Mouse (Mus musculus) urinary bladder, postnatal 4 days (tissue): ENCODE data around the gene Slc31a1.

Source experiments
- DNase-seq, 2 experiments: peaks; one replicate each; pipeline ENCODE4 v3.0.0; 2021 to 2022; ENCODE audit warnings: low spot score in 2 of 2

Slc31a1 gene

GRCm38 (mm10) chr4:62362437-62362836 lies 1.9 kb downstream of the Slc31a1 start:
- no peak for DNase-seq

DNA sequence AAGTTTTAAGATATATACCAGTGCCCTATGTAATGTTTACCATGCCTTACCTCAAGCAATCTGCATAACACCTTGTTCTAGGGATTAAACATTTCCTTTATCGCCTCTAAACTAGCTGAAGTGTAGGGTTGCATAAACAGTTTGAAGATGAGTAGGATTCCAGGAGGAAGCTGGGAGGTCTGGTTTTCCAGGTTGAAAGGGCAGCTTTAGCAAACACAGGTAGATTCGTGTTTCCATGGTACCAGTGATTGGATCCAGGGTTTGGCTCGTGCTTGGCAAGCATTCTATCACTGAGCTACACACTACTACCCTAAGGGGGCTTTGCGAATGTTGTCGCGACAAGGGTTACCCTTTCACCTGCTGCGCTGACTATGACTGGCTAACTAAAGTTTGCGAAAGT lies 3.8 kb downstream of the Slc31a1 start:
- DNase-seq = no peak

GRCm38 (mm10) chr4:62366291-62366690 lies 5.8 kb downstream of the Slc31a1 start:
- no peak for DNase-seq

GRCm38 (mm10) chr4:62367586-62367985 lies 7.1 kb downstream of the Slc31a1 start:
- no peak for DNase-seq

DNA sequence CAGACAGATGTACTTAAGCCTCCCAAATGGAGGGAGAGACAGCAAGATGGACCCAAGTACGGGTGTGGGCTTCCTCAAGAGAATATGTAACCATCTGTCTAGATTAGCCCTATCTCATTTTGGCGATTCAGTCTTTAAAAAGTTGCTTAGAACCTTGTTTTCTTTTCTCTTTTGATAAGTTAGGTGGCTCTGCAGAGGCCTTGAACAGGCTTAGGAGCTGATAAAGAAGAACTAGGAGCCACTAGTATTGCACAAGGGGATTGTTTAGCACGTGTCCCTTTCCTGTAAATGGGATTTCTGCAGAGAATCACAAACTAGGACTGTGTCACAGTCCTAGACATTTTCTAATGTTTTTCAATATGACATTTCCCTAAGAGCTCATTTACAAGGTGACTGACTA lies 8.6 kb downstream of the Slc31a1 start:
- no peak for DNase-seq

DNA sequence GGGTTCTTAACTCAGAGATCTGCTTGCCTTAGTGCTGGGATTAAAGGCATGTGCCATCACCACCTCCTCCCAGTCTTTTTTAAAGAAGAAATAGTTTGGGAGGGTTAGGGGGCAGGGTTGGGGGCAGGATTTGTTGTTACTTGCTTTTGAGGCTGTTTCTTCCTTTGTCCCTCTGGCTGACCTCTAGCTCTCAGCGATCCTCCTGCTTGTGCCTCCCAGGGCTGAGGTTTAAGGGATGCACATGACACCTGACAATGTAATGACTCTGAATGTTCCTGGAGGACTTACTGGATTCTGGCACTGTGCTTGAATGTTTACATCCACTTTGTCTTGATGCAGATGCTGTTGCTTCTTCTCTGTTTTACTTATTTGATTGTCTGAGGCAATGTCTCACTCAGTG lies 11.9 kb downstream of the Slc31a1 start:
- no peak for DNase-seq

DNA sequence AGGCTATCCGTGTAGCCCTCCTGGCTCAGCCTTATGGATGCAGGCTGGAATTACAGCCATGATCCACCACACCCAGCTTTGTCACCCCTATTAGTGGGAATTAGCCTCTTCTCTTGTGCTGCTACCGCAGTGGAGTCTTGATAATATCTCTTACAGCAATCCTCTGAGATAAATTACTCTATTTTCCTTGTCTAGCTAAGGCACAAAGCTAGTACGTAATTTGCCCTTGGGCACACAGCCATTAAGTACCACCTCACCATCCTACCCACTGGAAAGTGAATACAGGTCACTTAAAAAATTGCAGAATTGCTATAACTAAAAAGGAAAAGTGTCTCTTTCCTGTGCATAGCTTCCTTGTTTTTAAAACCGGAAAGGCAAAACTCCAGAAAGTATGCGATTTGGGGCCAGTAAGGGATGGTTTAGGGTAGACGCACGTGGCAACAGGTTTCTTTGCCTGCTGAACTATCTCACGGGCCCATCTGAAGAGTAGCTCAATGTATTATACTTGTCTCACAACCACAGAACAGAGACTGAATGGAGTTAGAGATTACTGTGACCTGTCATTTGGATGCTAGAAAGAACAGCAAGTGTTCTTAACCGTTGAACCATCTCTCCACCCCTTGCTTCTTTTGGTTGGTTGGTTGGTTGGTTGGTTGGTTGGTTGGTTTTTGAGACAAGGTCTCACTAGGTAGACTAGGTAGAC lies 12.4 kb downstream of the Slc31a1 start:
- no peak for DNase-seq

- DNase-seq = no peak
Measured at GRCm38 (mm10) chr4:62373668-62374067, 13.1 kb downstream of the Slc31a1 start.

DNA sequence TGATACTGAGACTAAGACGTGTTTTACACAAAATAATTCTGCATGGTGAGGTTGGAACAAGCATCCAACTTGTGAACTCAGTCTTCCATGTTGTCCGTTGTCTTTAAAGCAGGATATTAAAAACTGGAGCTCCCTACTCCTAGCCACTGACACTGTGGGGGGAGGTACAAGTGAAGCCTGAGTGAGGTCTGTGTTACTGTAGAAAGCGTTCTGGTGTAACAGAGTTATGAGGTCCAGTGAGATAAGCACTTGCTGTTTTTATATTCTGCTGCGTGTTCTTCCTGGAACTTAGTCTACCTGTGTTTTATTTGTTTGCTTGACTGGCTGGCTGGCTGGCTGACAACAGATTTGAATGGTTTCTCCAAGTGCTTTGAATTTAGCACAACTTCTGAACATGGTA lies 13.8 kb downstream of the Slc31a1 start:
- no peak for DNase-seq

GRCm38 (mm10) chr4:62376123-62376522 lies 15.6 kb downstream of the Slc31a1 start:
- DNase-seq = no peak

- no peak for DNase-seq
Measured at GRCm38 (mm10) chr4:62379724-62380381, 19.3 kb downstream of the Slc31a1 start.

DNA sequence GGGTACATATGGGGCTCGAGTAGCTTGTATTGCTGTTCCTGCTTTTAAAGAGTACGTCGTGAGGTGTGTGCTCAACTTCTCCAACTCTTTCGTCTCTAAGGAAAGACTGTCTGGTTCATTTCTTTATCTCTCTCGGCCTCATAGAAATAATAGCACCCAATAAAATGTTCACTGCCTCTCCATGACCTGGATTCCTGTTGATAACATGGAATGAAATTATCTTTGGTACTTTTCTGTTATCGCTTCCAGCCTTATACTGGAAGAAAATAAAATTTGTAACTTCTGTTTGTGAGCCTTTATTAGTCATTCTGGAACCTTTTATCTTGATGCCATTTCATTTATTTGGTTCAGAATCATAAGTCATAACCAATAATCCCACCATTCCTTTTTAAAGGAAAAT lies 22.7 kb downstream of the Slc31a1 start:
- no peak for DNase-seq

DNA sequence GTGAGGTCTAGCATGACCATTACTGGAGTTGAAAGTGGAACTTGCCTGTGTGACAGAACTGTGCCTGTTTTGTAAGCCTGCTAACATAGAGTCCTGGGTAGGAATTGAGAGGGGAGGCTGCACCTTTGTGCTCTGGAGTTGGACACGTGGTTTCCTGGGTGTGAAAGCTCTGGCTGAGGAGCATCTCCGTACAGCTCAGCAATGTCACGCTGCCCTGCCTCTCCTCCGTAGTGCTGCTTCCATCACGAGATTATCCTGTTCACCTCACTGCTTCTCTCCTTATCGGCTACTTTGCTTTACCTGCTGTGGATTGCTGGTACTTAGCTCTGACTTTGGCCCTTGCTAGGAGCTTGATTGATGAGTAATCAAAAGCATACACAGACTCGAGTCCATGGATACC lies 23.2 kb downstream of the Slc31a1 start:
- no peak for DNase-seq

DNA sequence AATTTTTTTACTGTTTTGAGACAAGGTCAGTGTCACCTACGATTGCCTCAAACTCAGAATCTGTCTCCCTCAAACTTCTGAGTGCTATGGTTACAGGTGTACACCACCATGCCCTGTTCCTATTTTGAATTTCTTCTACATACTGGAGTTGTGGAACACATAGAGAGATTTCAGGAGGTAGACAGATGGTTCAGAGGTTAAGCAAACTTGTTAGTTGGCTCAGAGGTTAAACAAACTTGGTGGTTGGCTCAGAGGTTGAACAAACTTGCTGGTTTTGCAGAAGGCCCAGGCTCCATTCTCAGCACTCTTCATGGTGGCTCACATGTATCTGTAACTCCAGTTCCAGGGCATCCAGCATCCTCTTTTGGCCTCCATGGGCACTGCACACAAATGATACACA lies 23.6 kb downstream of the Slc31a1 start:
- no peak for DNase-seq

DNA sequence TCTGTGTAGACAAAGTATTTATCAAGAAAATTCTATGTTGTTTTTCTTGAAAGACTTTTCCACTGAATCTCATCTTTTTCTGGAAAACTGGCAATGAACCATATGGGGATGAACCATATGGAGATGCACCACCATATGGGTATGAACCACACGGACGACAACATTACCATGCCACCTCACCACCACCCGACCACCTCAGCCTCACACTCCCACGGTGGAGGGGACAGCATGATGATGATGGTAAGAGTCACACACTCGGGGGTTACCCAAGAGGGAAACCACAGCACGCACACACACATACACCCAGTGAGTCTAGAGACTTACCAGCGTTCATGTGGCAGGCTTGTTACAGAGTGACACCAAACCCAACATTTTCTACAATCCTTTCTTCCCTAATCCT lies 24.9 kb downstream of the Slc31a1 start:
- DNase-seq = no peak

DNA sequence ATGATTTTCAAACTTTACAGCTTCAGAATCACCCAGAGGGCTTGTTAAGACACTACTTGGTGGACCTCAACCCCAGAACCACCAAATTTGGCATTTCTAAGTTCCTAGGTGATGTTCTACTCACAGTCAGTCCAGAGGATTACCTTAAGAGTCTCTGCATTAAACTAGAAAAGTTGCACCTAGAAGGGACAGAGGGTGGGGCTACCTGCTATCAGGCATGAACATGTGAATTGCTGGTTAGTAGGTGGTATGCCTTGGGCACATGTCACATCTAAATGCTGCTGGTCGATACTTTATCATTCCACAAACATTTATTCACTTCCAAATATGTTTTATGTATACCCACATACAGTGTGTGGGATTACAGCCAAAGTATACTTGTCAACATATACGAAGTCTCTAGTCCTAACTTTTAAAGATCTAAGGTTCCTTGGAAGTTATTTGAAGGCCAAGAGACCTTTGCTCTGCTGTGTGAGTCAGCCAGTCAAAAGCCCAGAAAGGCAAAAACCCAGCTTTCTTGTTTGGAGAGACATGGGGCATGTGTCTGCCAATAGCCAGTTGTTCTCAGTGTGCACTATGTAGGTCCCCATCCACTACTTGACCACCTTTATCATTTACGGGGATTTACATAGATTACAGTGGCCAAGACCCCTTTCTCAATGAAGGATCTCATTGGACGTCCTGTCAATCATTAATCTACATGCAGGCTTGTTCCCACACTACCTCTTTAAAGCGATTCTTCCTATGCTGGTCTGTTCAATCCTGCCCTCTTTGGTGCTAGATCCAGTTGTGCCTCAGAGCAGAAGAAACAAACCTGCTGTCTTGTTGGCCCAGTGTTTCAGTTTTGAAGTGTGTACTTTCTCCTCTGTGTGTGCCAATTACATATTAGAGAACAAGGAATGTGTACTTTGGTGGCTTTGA lies 29.3 kb downstream of the Slc31a1 start:
- DNase-seq = no peak

DNA sequence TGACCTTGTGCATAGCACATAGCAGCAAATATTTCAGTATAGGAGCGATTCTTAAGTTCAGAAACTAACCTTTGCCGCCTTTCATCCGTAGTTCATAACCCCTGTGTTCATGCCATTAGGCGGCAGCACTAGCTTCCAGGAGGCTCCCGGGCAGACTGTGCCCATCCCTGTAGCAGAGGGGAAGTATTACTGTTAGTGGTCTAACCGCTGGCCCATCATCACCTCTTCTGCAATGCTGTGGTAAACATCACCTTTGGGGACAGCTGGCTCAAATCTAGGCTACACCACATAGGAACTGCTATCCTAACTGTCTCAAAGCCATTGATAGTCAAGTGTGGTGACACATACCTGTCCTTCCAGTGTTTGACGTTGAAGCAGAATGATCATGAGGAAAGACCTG lies 31.4 kb downstream of the Slc31a1 start:
- no peak for DNase-seq

GRCm38 (mm10) chr4:62393459-62393858 lies 32.9 kb downstream of the Slc31a1 start:
- no peak for DNase-seq

DNA sequence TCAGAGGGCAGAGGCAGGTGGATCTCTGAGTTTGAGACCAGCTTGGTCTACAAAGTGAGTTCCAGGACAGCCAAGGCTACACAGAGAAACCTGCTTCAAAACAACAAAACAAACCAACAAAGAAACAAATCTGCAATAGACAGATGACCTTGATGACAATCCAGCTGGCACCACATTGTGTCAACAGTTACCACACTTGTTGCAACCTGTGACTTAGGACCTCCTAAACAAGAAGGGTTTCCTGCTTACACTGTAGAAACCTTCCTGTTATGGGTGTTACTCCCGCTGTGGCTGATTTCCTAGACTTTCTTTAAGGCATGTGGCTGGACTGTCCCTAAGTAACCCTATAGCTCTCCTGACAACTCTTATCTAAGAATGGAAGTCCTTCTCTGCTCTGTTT lies 35.3 kb downstream of the Slc31a1 start:
- no peak for DNase-seq

- no peak for DNase-seq
Measured at GRCm38 (mm10) chr4:62397616-62398365, 37.3 kb downstream of the Slc31a1 start.

DNA sequence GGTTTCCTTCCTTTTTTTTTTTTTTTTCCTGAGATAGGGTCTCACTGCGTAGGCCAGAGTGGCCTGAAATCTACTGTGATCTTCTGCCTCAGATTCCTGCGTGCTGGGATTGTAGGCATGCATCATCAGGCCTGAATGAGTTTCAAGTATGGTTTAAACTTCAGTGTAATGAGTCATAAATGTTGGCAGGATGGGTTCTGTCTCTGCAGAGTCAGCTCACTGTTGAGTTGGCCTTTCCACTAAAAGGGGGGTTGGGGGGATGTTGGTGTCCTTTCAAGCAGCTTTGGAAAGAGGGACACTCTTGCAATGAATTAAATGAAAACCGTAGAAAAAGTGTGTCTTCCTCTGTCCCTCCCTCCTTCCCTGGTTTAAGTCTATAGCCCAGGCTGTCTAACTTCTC lies 38.4 kb downstream of the Slc31a1 start:
- no peak for DNase-seq

- no peak for DNase-seq
Measured at GRCm38 (mm10) chr4:62406133-62406532, 45.6 kb downstream of the Slc31a1 start.
